Mouse (Mus musculus) CH12.LX (cell line): ENCODE results near the gene Pgls. TPM values are rescaled to one million over a fixed set of nuclear protein-coding genes. Genes with fewer than 3 reads are reported as not detected.
A peak's percentile ranks its signal among the peaks of the same experiment; 100 is the strongest.

Experiments used
- DNase-seq: peaks from one replicate; pipeline ENCODE4 v3.0.0-alpha.2; 2013; ENCODE audit errors: extremely low read depth
- H3K27ac ChIP-seq: 2 replicates; pipeline ENCODE4 v1.5.1; 2012; ENCODE audit warnings: low read depth, mild to moderate bottlenecking, control low read depth, moderate library complexity; ENCODE audit not compliant: insufficient read depth
- H3K27me3 ChIP-seq: replicated peaks from 2 replicates; pipeline ENCODE3; 2012; ENCODE audit warnings: inconsistent platforms
- H3K36me3 ChIP-seq, 2 experiments: replicated peaks in 1 of 2; 2 replicates each; pipeline versions ENCODE3 to v1.6.1; 2012; ENCODE audit warnings: inconsistent platforms in 1 of 2, low read length in 1 of 2, mild to moderate bottlenecking in 1 of 2, mixed read lengths in 1 of 2, moderate library complexity in 1 of 2; ENCODE audit not compliant: control insufficient read depth in 1 of 2, insufficient read depth in 1 of 2
- H3K4me1 ChIP-seq, 2 experiments: 2 replicates each; pipeline ENCODE4 v1.6.1; 2012; ENCODE audit warnings: inconsistent platforms in 1 of 2, moderate library complexity in 1 of 2; ENCODE audit not compliant: insufficient read depth in 2 of 2, control insufficient read depth in 1 of 2
- H3K4me2 ChIP-seq: 2 replicates; pipeline ENCODE4 v1.6.1; 2012; ENCODE audit warnings: low read depth, mild to moderate bottlenecking, control low read depth; ENCODE audit not compliant: poor library complexity, insufficient read depth, severe bottlenecking
- H3K4me3 ChIP-seq, 3 experiments: fragments of 150-350 bp in 1 of 3; sonication (generic) in 1 of 3; replicated peaks in 1 of 3; 2 replicates each; pipeline versions ENCODE3 to v1.5.1; 2011 to 2012; ENCODE audit warnings: low read depth in 2 of 3, low read length in 2 of 3, mild to moderate bottlenecking in 2 of 3, moderate library complexity in 2 of 3, control low read depth in 1 of 3, improper control_type of control experiment in 1 of 3, inconsistent platforms in 1 of 3, mixed read lengths in 1 of 3; ENCODE audit not compliant: poor library complexity in 1 of 3
- H3K79me2 ChIP-seq: replicated peaks from 2 replicates; pipeline ENCODE4 v1.6.1; 2012; ENCODE audit warnings: mild to moderate bottlenecking, moderate library complexity; ENCODE audit not compliant: control insufficient read depth, poor library complexity, insufficient read depth, severe bottlenecking; ENCODE audit errors: extremely low read depth
- H3K9ac ChIP-seq: 2 replicates; pipeline ENCODE4 v1.6.1; 2012; ENCODE audit warnings: low read depth, mild to moderate bottlenecking, control low read depth, moderate library complexity; ENCODE audit not compliant: insufficient read depth
- H3K9me3 ChIP-seq: replicated peaks from 2 replicates; pipeline ENCODE3; 2012; ENCODE audit warnings: low read length, inconsistent platforms, mixed read lengths
- BHLHE40 ChIP-seq: IDR thresholded peaks from 2 replicates; pipeline ENCODE4 v1.6.1; 2011; ENCODE audit warnings: mild to moderate bottlenecking, low read depth, low read length, improper control_type of control experiment
- CHD1 ChIP-seq: IDR thresholded peaks from 2 replicates; pipeline ENCODE4 v1.6.1; 2012; ENCODE audit warnings: low read depth, low read length, improper control_type of control experiment, inconsistent platforms
- CHD2 ChIP-seq: IDR thresholded peaks from 2 replicates; pipeline ENCODE4 v1.6.1; 2011; ENCODE audit warnings: low read length, improper control_type of control experiment
- CTCF ChIP-seq, 2 experiments: IDR thresholded peaks in 1 of 2; conservative IDR thresholded peaks in 1 of 2; 2 replicates each; pipeline ENCODE4 v1.5.1; 2011 to 2012; ENCODE audit warnings: low read depth in 2 of 2, low read length in 2 of 2, improper control_type of control experiment in 1 of 2, inconsistent platforms in 1 of 2, mild to moderate bottlenecking in 1 of 2, moderate library complexity in 1 of 2
- E2F4 ChIP-seq: IDR thresholded peaks from 2 replicates; pipeline ENCODE4 v1.6.1; 2011; ENCODE audit warnings: low read depth, low read length, improper control_type of control experiment; ENCODE audit not compliant: insufficient replicate concordance
- ELF1 ChIP-seq: IDR thresholded peaks from 2 replicates; pipeline ENCODE4 v1.6.1; 2014; ENCODE audit warnings: low read depth, mild to moderate bottlenecking, inconsistent platforms, low read length, improper control_type of control experiment
- ETS1 ChIP-seq: conservative IDR thresholded peaks from 2 replicates; pipeline ENCODE4 v1.6.1; 2012; ENCODE audit warnings: low read depth, mild to moderate bottlenecking, inconsistent platforms, low read length, improper control_type of control experiment, moderate library complexity
- GABPA ChIP-seq: IDR thresholded peaks from 2 replicates; pipeline ENCODE4 v1.6.1; 2012; ENCODE audit warnings: low read depth, low read length, improper control_type of control experiment, inconsistent platforms; ENCODE audit not compliant: insufficient replicate concordance
- HCFC1 ChIP-seq: IDR thresholded peaks from 2 replicates; pipeline ENCODE4 v1.6.1; 2012; ENCODE audit warnings: low read depth, mild to moderate bottlenecking, inconsistent platforms, low read length, improper control_type of control experiment
- IRF4 ChIP-seq: IDR thresholded peaks from 2 replicates; pipeline ENCODE4 v1.6.1; 2014; ENCODE audit warnings: low read depth, mild to moderate bottlenecking, inconsistent platforms, low read length, improper control_type of control experiment
- JUN ChIP-seq: IDR thresholded peaks from 2 replicates; pipeline ENCODE4 v1.6.1; 2011; ENCODE audit warnings: low read depth, mild to moderate bottlenecking, low read length, improper control_type of control experiment, moderate library complexity; ENCODE audit not compliant: insufficient read depth
- KAT2A ChIP-seq: IDR thresholded peaks from 2 replicates; pipeline ENCODE4 v1.6.1; 2012; ENCODE audit warnings: low read length, improper control_type of control experiment, inconsistent platforms; ENCODE audit not compliant: insufficient replicate concordance
- MAFK ChIP-seq: IDR thresholded peaks from 2 replicates; pipeline ENCODE4 v1.6.1; 2011; ENCODE audit warnings: low read length, improper control_type of control experiment; ENCODE audit not compliant: insufficient replicate concordance
- MAX ChIP-seq: IDR thresholded peaks from 2 replicates; pipeline ENCODE4 v1.6.1; 2011; ENCODE audit warnings: low read length, improper control_type of control experiment
- MAZ ChIP-seq: IDR thresholded peaks from 2 replicates; pipeline ENCODE4 v1.6.1; 2012; ENCODE audit warnings: low read depth, mild to moderate bottlenecking, inconsistent platforms, low read length, improper control_type of control experiment, moderate library complexity
- MEF2A ChIP-seq: IDR thresholded peaks from 2 replicates; pipeline ENCODE4 v1.6.1; 2014; ENCODE audit warnings: low read depth, mild to moderate bottlenecking, inconsistent platforms, low read length, improper control_type of control experiment, borderline replicate concordance
- MXI1 ChIP-seq: IDR thresholded peaks from 2 replicates; pipeline ENCODE4 v1.6.1; 2011; ENCODE audit warnings: mild to moderate bottlenecking, low read depth, low read length, improper control_type of control experiment
- MYC ChIP-seq: IDR thresholded peaks from 2 replicates; pipeline ENCODE4 v1.6.1; 2011; ENCODE audit warnings: low read depth, mild to moderate bottlenecking, improper control_type of control experiment, low read length
- PAX5 ChIP-seq: IDR thresholded peaks from 2 replicates; pipeline ENCODE4 v1.6.1; 2012; ENCODE audit warnings: low read length, inconsistent platforms, mixed read lengths
- POLR2A ChIP-seq: IDR thresholded peaks from 2 replicates; pipeline ENCODE4 v1.6.1; 2011; ENCODE audit warnings: low read depth, mild to moderate bottlenecking, improper control_type of control experiment, low read length
- POLR2AphosphoS2 ChIP-seq: IDR thresholded peaks from 2 replicates; pipeline ENCODE4 v1.6.1; 2011; ENCODE audit warnings: low read depth, low read length, improper control_type of control experiment
- RAD21 ChIP-seq: IDR thresholded peaks from 2 replicates; pipeline ENCODE4 v1.6.1; 2011; ENCODE audit warnings: low read depth, mild to moderate bottlenecking, low read length, improper control_type of control experiment, moderate library complexity
- RCOR1 ChIP-seq: conservative IDR thresholded peaks from 2 replicates; pipeline ENCODE4 v1.6.1; 2012; ENCODE audit warnings: low read depth, mild to moderate bottlenecking, inconsistent platforms, low read length, improper control_type of control experiment
- SIN3A ChIP-seq: IDR thresholded peaks from 2 replicates; pipeline ENCODE4 v1.6.1; 2012; ENCODE audit warnings: low read length, improper control_type of control experiment, inconsistent platforms
- SMC3 ChIP-seq: IDR thresholded peaks from 2 replicates; pipeline ENCODE4 v1.6.1; 2011; ENCODE audit warnings: low read depth, low read length, improper control_type of control experiment
- TCF12 ChIP-seq: IDR thresholded peaks from 2 replicates; pipeline ENCODE4 v1.6.1; 2014; ENCODE audit warnings: low read depth, mild to moderate bottlenecking, inconsistent platforms, low read length, improper control_type of control experiment
- USF1 ChIP-seq: IDR thresholded peaks from 2 replicates; pipeline ENCODE4 v1.6.1; 2014; ENCODE audit warnings: low read depth, mild to moderate bottlenecking, inconsistent platforms, low read length, improper control_type of control experiment
- ZKSCAN1 ChIP-seq: IDR thresholded peaks from 2 replicates; pipeline ENCODE4 v1.6.1; 2012; ENCODE audit warnings: low read depth, inconsistent platforms, low read length, improper control_type of control experiment, borderline replicate concordance
- ZNF384 ChIP-seq: IDR thresholded peaks from 2 replicates; pipeline ENCODE4 v1.6.1; 2012; ENCODE audit warnings: low read depth, low read length, improper control_type of control experiment, inconsistent platforms
- dilution Hi-C: fragments of 300-500 bp; cut with MboI; formaldehyde crosslinking; loops from 2 replicates; pipeline ENCODE4 v1.14.3; 2020; ENCODE audit warnings: low sequenced_read_pairs; ENCODE audit not compliant: extremely low pct_unique_long_range_greater_than_20kb, extremely low pct_ligation_motif_present
- in situ Hi-C: fragments of 300-500 bp; cut with MboI; formaldehyde crosslinking; loops from 3 replicates; pipeline ENCODE4 v1.14.3; 2019; ENCODE audit warnings: low sequenced_read_pairs, low pct_ligation_motif_present, low pct_unique_long_range_greater_than_20kb, mixed read lengths
- polyA plus RNA-seq: library from polyadenylated mRNA; unstranded; fragments of >175 nt; gene quantifications from 2 replicates; pipeline ENCODE4 v1.2.1, GENCODE M21; 2012; ENCODE audit warnings: low read depth; ENCODE audit not compliant: insufficient read length
- total RNA-seq, 2 experiments: library from RNA; depleted of rRNA; stranded (reverse); fragments of 300-350 nt in 1 of 2; fragments of >200 nt in 1 of 2; gene quantifications; 2 replicates each; pipeline ENCODE4 v1.2.3; 2012 to 2014

The Pgls gene
- total and polyA plus RNA-seq, 3 experiments: 74.9 to 215 (median 118) TPM

DNA sequence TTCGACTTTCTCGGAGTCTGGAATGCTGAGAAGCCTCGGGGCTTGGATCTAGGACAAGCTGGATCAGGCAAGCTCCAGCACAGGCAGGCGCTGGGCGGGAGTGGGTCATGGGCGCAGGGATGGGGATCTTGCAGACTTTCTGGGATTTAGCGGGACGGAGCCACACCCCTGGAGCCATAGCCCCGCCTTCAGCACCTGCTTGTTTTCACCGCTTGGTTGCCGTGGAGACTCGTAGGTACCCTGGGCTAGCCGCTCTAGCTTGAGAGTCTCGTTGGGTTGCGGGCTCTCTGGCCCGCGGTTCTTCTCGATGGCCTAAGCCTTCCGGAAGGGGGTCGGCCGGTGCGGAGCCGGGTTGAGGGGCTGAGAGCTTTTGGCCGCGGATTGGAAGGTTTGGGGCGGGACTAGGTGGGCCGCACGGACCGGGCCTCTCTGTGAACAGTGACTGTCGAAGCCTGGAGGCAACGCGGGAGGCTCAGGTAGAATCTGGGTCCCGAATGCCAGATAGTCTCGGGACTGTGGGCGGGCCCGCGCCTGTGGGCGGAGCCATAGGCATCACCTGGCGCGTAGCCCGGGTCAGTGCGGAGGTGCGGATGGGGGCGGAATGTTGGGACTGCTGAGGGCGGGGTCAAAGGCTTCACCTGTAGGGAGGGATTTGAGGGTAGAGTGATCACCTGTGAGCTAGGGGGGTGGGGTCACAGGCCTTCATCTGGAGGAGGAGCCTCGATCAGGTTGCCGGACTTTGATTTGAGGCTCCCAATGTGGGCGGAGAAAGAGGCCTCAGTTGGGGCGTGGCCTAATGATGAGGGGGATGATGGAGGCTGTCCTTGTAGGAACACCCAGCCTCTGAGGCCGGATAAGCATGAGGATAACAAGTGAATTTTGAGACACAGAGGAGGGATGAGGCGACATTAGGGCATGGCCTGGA lies 22.3 kb upstream of the Pgls start:
- Histone ChIP-seq H3K27ac (no peak overlapping the region), H3K4me1 (peaks cover 10 to 13% of the 10 kb centered on the region in 2 experiments), H3K9me3 (peaks cover 7% of the 10 kb centered on the region), H3K79me2 (no peaks in the 10 kb centered on the region), H3K27me3 (peaks cover 3% of the 10 kb centered on the region), H3K36me3 (no peaks in the 10 kb centered on the region), H3K9ac (no peak overlapping the region), H3K4me2 (no peak overlapping the region), H3K4me3 (peak overlapping the region in 1 of 3 experiments; percentile 56)
- dilution Hi-C loops (no loop called here), in situ Hi-C loops (no loop called here)
- no peak for DNase-seq
- TF ChIP-seq GABPA: no peak
- no peak for TF ChIP-seq SMC3
- TF ChIP-seq ZNF384: no peak
- no peak for TF ChIP-seq RAD21
- no peak for TF ChIP-seq MAZ
- TF ChIP-seq CHD1: no peak
- TF ChIP-seq ELF1: no peak
- no peak for TF ChIP-seq BHLHE40
- TF ChIP-seq SIN3A: no peak
- TF ChIP-seq ZKSCAN1: no peak
- TF ChIP-seq MAX: no peak
- TF ChIP-seq RCOR1: no peak
- no peak for TF ChIP-seq E2F4
- no peak for TF ChIP-seq HCFC1
- no peak for TF ChIP-seq CTCF (conservative IDR thresholded peaks at IDR 0.05 in 1 of 2, IDR thresholded peaks at IDR 0.05 in 1 of 2; ENCODE audit: low read depth in 2 of 2, low read length in 2 of 2)
- no peak for TF ChIP-seq POLR2AphosphoS2
- TF ChIP-seq CHD2: no peak

DNA sequence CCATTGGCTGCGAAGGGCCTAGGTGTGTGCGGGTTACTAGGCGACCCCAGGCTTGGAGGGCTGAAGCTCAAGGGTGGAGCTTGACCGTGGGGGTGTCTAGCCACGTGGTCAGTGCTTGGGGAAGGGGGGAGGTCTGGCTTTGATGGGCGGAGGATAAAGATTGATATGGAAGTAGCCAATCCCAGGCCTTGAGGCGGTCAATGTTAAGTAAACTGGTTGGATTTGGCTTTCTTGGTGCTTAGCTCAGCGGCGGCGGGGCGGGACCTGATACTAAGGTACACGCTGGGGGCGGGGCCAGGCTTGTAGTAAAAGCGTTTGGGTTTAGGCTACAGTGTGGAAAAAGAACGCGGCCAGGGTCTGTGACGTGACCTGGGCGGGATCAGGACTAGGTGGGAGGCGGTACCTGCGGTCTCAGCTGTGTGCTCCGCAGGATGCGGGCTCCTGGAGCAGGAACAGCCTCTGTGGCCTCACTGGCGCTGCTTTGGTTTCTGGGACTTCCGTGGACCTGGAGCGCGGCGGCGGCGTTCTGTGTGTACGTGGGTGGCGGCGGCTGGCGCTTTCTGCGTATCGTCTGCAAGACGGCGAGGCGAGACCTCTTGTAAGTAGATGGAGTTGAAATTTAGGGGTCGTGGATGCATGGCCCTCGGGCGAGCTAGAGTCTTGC lies 21.6 kb upstream of the Pgls start:
- Histone ChIP-seq H3K27me3 (peaks cover 3% of the 10 kb centered on the region), H3K27ac (no peak overlapping the region)
- in situ Hi-C loops: no loop called here
- peak; percentile 45; the same call in 1 of the 2 replicates for TF ChIP-seq POLR2A
- 0 out of 2 replicates have a peak, but pooled peaks have one; percentile 12 for TF ChIP-seq ETS1
- TF ChIP-seq HCFC1: no peak
- no peak for TF ChIP-seq KAT2A
- peak; percentile 53; the same call in 1 of the 2 replicates for TF ChIP-seq MXI1
- no peak for TF ChIP-seq GABPA
- TF ChIP-seq MAZ: no peak
- peak; percentile 15; the same call in 1 of the 2 replicates for TF ChIP-seq TCF12
- peak; percentile 30; the same call in 1 of the 2 replicates for TF ChIP-seq MYC
- TF ChIP-seq USF1: peak; percentile 54
- no peak for TF ChIP-seq ZKSCAN1
- no peak for TF ChIP-seq MAFK
- TF ChIP-seq PAX5: no peak
- no peak for TF ChIP-seq JUN
- TF ChIP-seq MEF2A: no peak
- no peak for TF ChIP-seq ELF1
- no peak for TF ChIP-seq BHLHE40
- TF ChIP-seq IRF4: 0 out of 2 replicates have a peak, but pooled peaks have one; percentile 39
- TF ChIP-seq CHD1: no peak
- peak; percentile 80 for TF ChIP-seq MAX

More for the DNA sequence above, 21.6 kb upstream of the Pgls start:
- H3K4me1 ChIP-seq: peaks cover 10 to 13% of the 10 kb centered on the region in 2 experiments
- no peaks in the 10 kb centered on the region for H3K36me3 ChIP-seq
- peak overlapping the region; percentile 10 for H3K9ac ChIP-seq
- no peaks in the 10 kb centered on the region for H3K79me2 ChIP-seq
- peak; percentile 82 for DNase-seq
- dilution Hi-C loops: no loop called here
- H3K9me3 ChIP-seq: peaks cover 1% of the 10 kb centered on the region
- H3K4me3 ChIP-seq: peak overlapping the region; percentile 46 to 56 (median 55)
- H3K4me2 ChIP-seq: peak overlapping the region; percentile 52
